Mouse (Mus musculus): Measurements from ENCODE around the gene Serinc4. TPM values are rescaled to one million over a fixed set of nuclear protein-coding genes. Genes with fewer than 3 reads are reported as not detected.

The Serinc4 gene
- total and polyA plus RNA-seq, 2 experiments from 2014 or later, result 1.5 to 1.8 TPM

DNA sequence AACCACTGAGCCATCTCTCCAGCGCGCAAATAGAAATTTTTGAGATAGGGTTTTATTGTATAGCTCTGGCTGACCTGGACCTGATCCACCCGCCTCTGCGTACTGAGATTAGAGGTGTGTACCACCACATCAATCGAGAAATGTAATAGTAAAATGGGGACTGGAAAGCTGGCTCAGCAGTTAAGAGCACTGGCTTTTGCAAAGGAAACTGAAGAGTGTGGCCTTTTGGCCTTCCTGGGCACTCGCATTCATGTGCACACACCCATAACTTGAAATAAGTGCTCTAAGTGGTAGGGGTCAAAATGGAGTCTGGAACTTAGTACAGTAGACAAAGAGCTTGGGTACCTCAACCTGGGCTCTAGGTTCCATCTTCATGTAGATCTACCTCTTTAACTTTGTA, 40.2 kb downstream of the Serinc4 start:
- Histone ChIP-seq H3K4me2 (ENCODE audit: low read depth, low read length, poor library complexity, severe bottlenecking) (no peak overlapping the region), H3K9me3 (ENCODE audit: low read length) (no peaks in the 10 kb centered on the region), H3K9ac (replicated peaks; ENCODE audit: low read length, poor library complexity, severe bottlenecking) (no peak overlapping the region), H3K4me3 (ENCODE audit: low read depth, low read length) (no peak overlapping the region), H3K36me3 (ENCODE audit: insufficient read depth, low read length) (peaks cover 5% of the 10 kb centered on the region; the same call in 1 of the 2 replicates), H3K27me3 (ENCODE audit: insufficient read depth, low read length) (no peaks in the 10 kb centered on the region), H3K27ac (ENCODE audit: low read depth, low read length) (no peak overlapping the region), H3K4me1 (ENCODE audit: insufficient read depth, low read length) (peaks cover 9% of the 10 kb centered on the region; the same call in 1 of the 2 replicates)
- WGBS, result 94% methylated on average over 6 of the region's 6 CpGs
- ATAC-seq (ENCODE audit: low FRiP score) (no peak), DNase-seq (ENCODE audit: low spot score) (no peak)
- TF ChIP-seq CTCF (IDR thresholded peaks at IDR 0.05), result no peak

GRCm38 (mm10) chr2:121415591-121415990, 41.0 kb downstream of the Serinc4 start:
- peak overlapping the region; percentile 45 for H3K4me2 ChIP-seq (ENCODE audit: low read depth, low read length, poor library complexity, severe bottlenecking)
- DNase-seq (ENCODE audit: low spot score), result no peak
- H3K4me3 ChIP-seq (ENCODE audit: low read depth, low read length), result no peak overlapping the region
- H3K4me1 ChIP-seq (ENCODE audit: insufficient read depth, low read length), result peaks cover 9% of the 10 kb centered on the region; the same call in 1 of the 2 replicates
- 84% methylated on average over 3 of the region's 3 CpGs for WGBS
- no peak for ATAC-seq (ENCODE audit: low FRiP score)
- no peak overlapping the region for H3K9ac ChIP-seq (replicated peaks; ENCODE audit: low read length, poor library complexity, severe bottlenecking)
- no peak overlapping the region for H3K27ac ChIP-seq (ENCODE audit: low read depth, low read length)
- peaks cover 5% of the 10 kb centered on the region; the same call in 1 of the 2 replicates for H3K36me3 ChIP-seq (ENCODE audit: insufficient read depth, low read length)
- TF ChIP-seq CTCF (IDR thresholded peaks at IDR 0.05), result no peak
- no peaks in the 10 kb centered on the region for H3K27me3 ChIP-seq (ENCODE audit: insufficient read depth, low read length)
- no peaks in the 10 kb centered on the region for H3K9me3 ChIP-seq (ENCODE audit: low read length)

- Histone ChIP-seq H3K4me3 (ENCODE audit: low read depth, low read length) (peak overlapping the region; percentile 97), H3K4me1 (ENCODE audit: insufficient read depth, low read length) (peaks cover 9% of the 10 kb centered on the region; the same call in 1 of the 2 replicates), H3K9ac (replicated peaks; ENCODE audit: low read length, poor library complexity, severe bottlenecking) (peak overlapping the region; percentile 93; the same call in 1 of the 2 replicates), H3K27ac (ENCODE audit: low read depth, low read length) (no peak overlapping the region), H3K4me2 (ENCODE audit: low read depth, low read length, poor library complexity, severe bottlenecking) (peak overlapping the region; percentile 45), H3K36me3 (ENCODE audit: insufficient read depth, low read length) (peaks cover 5% of the 10 kb centered on the region; the same call in 1 of the 2 replicates), H3K27me3 (ENCODE audit: insufficient read depth, low read length) (no peaks in the 10 kb centered on the region), H3K9me3 (ENCODE audit: low read length) (no peaks in the 10 kb centered on the region)
- 57% methylated on average over 3 of the region's 3 CpGs for WGBS
- TF ChIP-seq CTCF (IDR thresholded peaks at IDR 0.05), result no peak
- ATAC-seq (ENCODE audit: low FRiP score), result no peak
- no peak for DNase-seq (ENCODE audit: low spot score)
These were observed 41.5 kb downstream of the Serinc4 start for GRCm38 (mm10) chr2:121415103-121415502.

- peaks cover 9% of the 10 kb centered on the region; the same call in 1 of the 2 replicates for H3K4me1 ChIP-seq (ENCODE audit: insufficient read depth, low read length)
- TF ChIP-seq CTCF (IDR thresholded peaks at IDR 0.05), result no peak
- peak overlapping the region; percentile 45 for H3K4me2 ChIP-seq (ENCODE audit: low read depth, low read length, poor library complexity, severe bottlenecking)
- peak overlapping the region; percentile 97 for H3K27ac ChIP-seq (ENCODE audit: low read depth, low read length)
- ATAC-seq (ENCODE audit: low FRiP score) (peak; percentile 36), DNase-seq (ENCODE audit: low spot score) (peak; percentile 26)
- peaks cover 5% of the 10 kb centered on the region; the same call in 1 of the 2 replicates for H3K36me3 ChIP-seq (ENCODE audit: insufficient read depth, low read length)
- no peaks in the 10 kb centered on the region for H3K9me3 ChIP-seq (ENCODE audit: low read length)
- under 1% methylated on average over 31 of the region's 32 CpGs for WGBS
- H3K27me3 ChIP-seq (ENCODE audit: insufficient read depth, low read length), result no peaks in the 10 kb centered on the region
- H3K9ac ChIP-seq (replicated peaks; ENCODE audit: low read length, poor library complexity, severe bottlenecking), result peak overlapping the region; percentile 93
- H3K4me3 ChIP-seq (ENCODE audit: low read depth, low read length), result peak overlapping the region; percentile 97
These were observed 42.4 kb downstream of the Serinc4 start for GRCm38 (mm10) chr2:121414139-121414685.

DNA sequence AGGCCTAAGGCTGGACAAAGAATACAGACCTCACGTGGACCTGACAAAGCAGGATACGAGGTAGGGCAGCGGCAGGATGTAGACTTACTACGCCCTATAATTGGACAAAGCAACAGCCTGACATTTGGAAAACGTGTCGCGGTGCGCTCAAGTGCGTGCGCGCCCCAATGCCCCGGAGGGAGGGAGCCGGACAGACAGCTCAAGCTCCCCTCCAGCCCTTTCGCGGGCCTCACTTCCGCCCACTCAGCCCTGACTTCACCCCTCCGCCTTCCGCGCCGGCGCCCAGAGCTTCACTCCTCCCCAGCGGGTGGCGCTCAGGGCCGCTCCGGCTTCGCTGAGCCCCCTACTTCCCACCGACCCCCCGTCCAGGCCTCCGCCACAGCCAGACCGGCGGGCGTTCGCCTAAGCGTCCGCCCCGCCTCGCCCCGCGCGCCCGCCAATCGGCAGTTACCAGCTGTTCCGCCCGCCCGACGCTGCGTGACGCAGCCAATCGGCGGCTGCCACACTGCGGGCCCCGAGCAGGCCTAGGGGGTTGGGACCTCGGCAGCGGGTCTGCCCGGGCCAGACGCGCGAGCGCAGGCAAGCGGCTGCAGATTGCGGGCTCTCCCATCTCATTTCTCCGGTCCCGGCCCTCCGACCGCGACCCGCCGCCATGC, 43.1 kb downstream of the Serinc4 start, which contains the start of the genes Pdia3 and Catsper2:
TSS of gene Pdia3 (plus strand) at position 389 of the 656 bp plus-strand sequence.
TSS of gene Catsper2 (minus strand) at position 406 of the 656 bp plus-strand sequence.
- Histone ChIP-seq H3K27me3 (ENCODE audit: insufficient read depth, low read length) (no peaks in the 10 kb centered on the region), H3K4me3 (ENCODE audit: low read depth, low read length) (peak within 1 kb of the TSS; percentile 97), H3K27ac (ENCODE audit: low read depth, low read length) (peak within 1 kb of the TSS; percentile 97), H3K4me1 (ENCODE audit: insufficient read depth, low read length) (peaks cover 9% of the 10 kb centered on the region; the same call in 1 of the 2 replicates), H3K9ac (replicated peaks; ENCODE audit: low read length, poor library complexity, severe bottlenecking) (peak within 1 kb of the TSS; percentile 93), H3K9me3 (ENCODE audit: low read length) (no peaks in the 10 kb centered on the region), H3K36me3 (ENCODE audit: insufficient read depth, low read length) (peaks cover 3% of the 10 kb centered on the region; the same call in 1 of the 2 replicates), H3K4me2 (ENCODE audit: low read depth, low read length, poor library complexity, severe bottlenecking) (peak within 1 kb of the TSS; percentile 45)
- peak; percentile 99 for ATAC-seq (ENCODE audit: low FRiP score)
- WGBS, result under 1% methylated on average over 55 of the region's 68 CpGs
- TF ChIP-seq CTCF (IDR thresholded peaks at IDR 0.05), result peak; percentile 56
- peak; percentile 97 for DNase-seq (ENCODE audit: low spot score)

Measured in midbrain, postnatal 0 days (tissue).